Mouse (Mus musculus) hindbrain, embryonic 16.5 days (tissue): Measurements from ENCODE around the gene Mmp7. TPM values are rescaled to one million over a fixed set of nuclear protein-coding genes. Genes with fewer than 3 reads are reported as not detected.

Experiments used
- ATAC-seq: fragments of 200-750 bp; cut with Nextera tagmentation; 2 replicates; pipeline ENCODE4 v1.8.0; 2017; ENCODE audit warnings: moderate TSS enrichment, moderate library complexity
- H3K27ac ChIP-seq: fragments of 300-500 bp; sonication (generic); 2 replicates; pipeline ENCODE4 v1.5.1; 2014; ENCODE audit warnings: low read depth, mild to moderate bottlenecking, control low read depth, low read length, moderate library complexity
- H3K27me3 ChIP-seq: fragments of 300-500 bp; sonication (generic); replicated peaks from 2 replicates; pipeline ENCODE4 v1.6.1; 2014; ENCODE audit warnings: low read length; ENCODE audit not compliant: control insufficient read depth, insufficient read depth
- H3K36me3 ChIP-seq: fragments of 300-500 bp; sonication (generic); 2 replicates; pipeline ENCODE4 v1.6.1; 2014; ENCODE audit warnings: mild to moderate bottlenecking, low read length, moderate library complexity, mixed read lengths; ENCODE audit not compliant: control insufficient read depth, insufficient read depth
- H3K4me1 ChIP-seq: fragments of 300-500 bp; sonication (generic); 2 replicates; pipeline ENCODE4 v1.6.1; 2014; ENCODE audit warnings: low read depth, low read length; ENCODE audit not compliant: control insufficient read depth, insufficient read depth
- H3K4me2 ChIP-seq: fragments of 300-500 bp; sonication (generic); 2 replicates; pipeline ENCODE4 v1.6.1; 2014; ENCODE audit warnings: mild to moderate bottlenecking, low read length, control low read depth, moderate library complexity
- H3K4me3 ChIP-seq: fragments of 300-500 bp; sonication (generic); 2 replicates; pipeline ENCODE4 v1.5.1; 2014; ENCODE audit warnings: mild to moderate bottlenecking, low read length, control low read depth, moderate library complexity
- H3K9ac ChIP-seq: fragments of 300-500 bp; sonication (generic); 2 replicates; pipeline ENCODE4 v1.6.1; 2014; ENCODE audit warnings: low read depth, mild to moderate bottlenecking, control low read depth, low read length, moderate library complexity
- H3K9me3 ChIP-seq: fragments of 300-500 bp; sonication (generic); 2 replicates; pipeline ENCODE4 v1.6.1; 2014; ENCODE audit warnings: mild to moderate bottlenecking, low read length, moderate library complexity; ENCODE audit not compliant: control insufficient read depth
- WGBS: fragments of 180-500 bp; shearing (Covaris S2); extraction: QIAGEN DNeasy Blood & Tissue Kit; methylation state at CpG from one replicate; pipeline ENCODE4 v1.1.7; 2014; 5-methylcytosine and 5-hydroxymethylcytosine counted together
- polyA plus RNA-seq: library from polyadenylated mRNA; unstranded; fragments of >200 nt; fragmentation: Nextera tagmentation; extraction: Ambion mirVana; gene quantifications from 2 replicates; pipeline ENCODE4 v1.2.1, GENCODE M21; 2015

Gene Mmp7
- polyA plus RNA-seq, 1 experiment from 2014 or later, result not detected

GRCm38 (mm10) chr9:7714908-7715175 is 23.0 kb downstream of the Mmp7 start:
- Histone ChIP-seq H3K9ac (no peak overlapping the region), H3K4me3 (no peak overlapping the region), H3K4me1 (no peaks in the 10 kb centered on the region), H3K9me3 (no peaks in the 10 kb centered on the region), H3K36me3 (no peaks in the 10 kb centered on the region), H3K27ac (no peak overlapping the region), H3K27me3 (no peaks in the 10 kb centered on the region), H3K4me2 (no peak overlapping the region)
- 57% methylated on average over 2 of the region's 2 CpGs for WGBS
- no peak for ATAC-seq

GRCm38 (mm10) chr9:7721543-7721942 is 29.7 kb downstream of the Mmp7 start:
- Histone ChIP-seq H3K9ac (no peak overlapping the region), H3K4me1 (no peaks in the 10 kb centered on the region)
- WGBS, result 85% methylated on average over 1 of the region's 1 CpGs

GRCm38 (mm10) chr9:7728997-7729396 is 37.1 kb downstream of the Mmp7 start:
- no peaks in the 10 kb centered on the region for H3K36me3 ChIP-seq
- no peak for ATAC-seq
- H3K9me3 ChIP-seq, result no peaks in the 10 kb centered on the region
- H3K4me3 ChIP-seq, result no peak overlapping the region
- H3K4me2 ChIP-seq, result no peak overlapping the region
- H3K4me1 ChIP-seq, result no peaks in the 10 kb centered on the region
- no peak overlapping the region for H3K9ac ChIP-seq
- 78% methylated on average over 4 of the region's 4 CpGs for WGBS
- no peaks in the 10 kb centered on the region for H3K27me3 ChIP-seq
- no peak overlapping the region for H3K27ac ChIP-seq

More at GRCm38 (mm10) chr9:7721543-7721942, 29.7 kb downstream of the Mmp7 start:
- Histone ChIP-seq H3K4me3 (no peak overlapping the region), H3K4me2 (no peak overlapping the region), H3K27ac (no peak overlapping the region), H3K36me3 (no peaks in the 10 kb centered on the region), H3K9me3 (no peaks in the 10 kb centered on the region), H3K27me3 (no peaks in the 10 kb centered on the region)
- ATAC-seq, result no peak

- no peak overlapping the region for H3K4me3 ChIP-seq
- no peaks in the 10 kb centered on the region for H3K36me3 ChIP-seq
- no peaks in the 10 kb centered on the region for H3K4me1 ChIP-seq
- H3K9me3 ChIP-seq, result no peaks in the 10 kb centered on the region
- H3K9ac ChIP-seq, result no peak overlapping the region
- no peaks in the 10 kb centered on the region for H3K27me3 ChIP-seq
- ATAC-seq, result no peak
- H3K27ac ChIP-seq, result no peak overlapping the region
- 76% methylated on average over 1 of the region's 1 CpGs for WGBS
- H3K4me2 ChIP-seq, result no peak overlapping the region
Measured at GRCm38 (mm10) chr9:7742696-7743095, 50.8 kb downstream of the Mmp7 start.

GRCm38 (mm10) chr9:7744156-7744555 is 52.3 kb downstream of the Mmp7 start:
- H3K4me2 ChIP-seq, result no peak overlapping the region
- H3K27ac ChIP-seq, result no peak overlapping the region
- 62% methylated on average over 1 of the region's 1 CpGs for WGBS
- no peaks in the 10 kb centered on the region for H3K4me1 ChIP-seq
- no peak for ATAC-seq
- no peak overlapping the region for H3K4me3 ChIP-seq
- no peaks in the 10 kb centered on the region for H3K9me3 ChIP-seq
- no peaks in the 10 kb centered on the region for H3K27me3 ChIP-seq
- H3K9ac ChIP-seq, result no peak overlapping the region
- H3K36me3 ChIP-seq, result no peaks in the 10 kb centered on the region

GRCm38 (mm10) chr9:7748881-7749280 is 57.0 kb downstream of the Mmp7 start:
- Histone ChIP-seq H3K4me1 (no peaks in the 10 kb centered on the region), H3K36me3 (no peaks in the 10 kb centered on the region), H3K9me3 (no peaks in the 10 kb centered on the region), H3K4me2 (no peak overlapping the region), H3K4me3 (no peak overlapping the region), H3K9ac (no peak overlapping the region), H3K27ac (no peak overlapping the region), H3K27me3 (no peaks in the 10 kb centered on the region)
- no peak for ATAC-seq
- WGBS, result 96% methylated on average over 3 of the region's 3 CpGs

Other genes with a start within 250 kb of the Mmp7 start
- not detected in 2 replicates for gene Mmp3, start 246.3 kb upstream of the Mmp7 start, polyA plus RNA-seq
- gene Mmp10, start 189.7 kb upstream of the Mmp7 start, polyA plus RNA-seq, result not detected in 2 replicates
- gene Mmp8, start 133.6 kb upstream of the Mmp7 start, polyA plus RNA-seq, result 0.20 and 0.24 TPM in 2 replicates
- gene Mmp27, start 120.7 kb upstream of the Mmp7 start, polyA plus RNA-seq, result not detected in 2 replicates
- gene Mmp20, start 63.9 kb upstream of the Mmp7 start, polyA plus RNA-seq, result not detected in 2 replicates
- gene Tmem123, start 72.0 kb downstream of the Mmp7 start, polyA plus RNA-seq, result 20.4 and 23.0 TPM in 2 replicates
- 35.4 and 43.5 TPM in 2 replicates for gene Birc2, start 145.0 kb downstream of the Mmp7 start, polyA plus RNA-seq
- gene Birc3, start 181.1 kb downstream of the Mmp7 start, polyA plus RNA-seq, result 1.8 and 2.9 TPM in 2 replicates